Mouse (Mus musculus) right cerebral cortex, adult 18-20 months (tissue): ENCODE data around the gene Nfam1.
A peak's percentile ranks its signal among the peaks of the same experiment; 100 is the strongest.
"Not testable (repeated sequence)": the region's sequence is repeated elsewhere in the genome, so short reads cannot be mapped to it uniquely, and the experiment has no call there.

ENCODE experiments used
- DNase-seq: peaks from one replicate; pipeline ENCODE4 v3.0.0; 2022; ENCODE audit warnings: mixed read lengths

Gene Nfam1

DNA sequence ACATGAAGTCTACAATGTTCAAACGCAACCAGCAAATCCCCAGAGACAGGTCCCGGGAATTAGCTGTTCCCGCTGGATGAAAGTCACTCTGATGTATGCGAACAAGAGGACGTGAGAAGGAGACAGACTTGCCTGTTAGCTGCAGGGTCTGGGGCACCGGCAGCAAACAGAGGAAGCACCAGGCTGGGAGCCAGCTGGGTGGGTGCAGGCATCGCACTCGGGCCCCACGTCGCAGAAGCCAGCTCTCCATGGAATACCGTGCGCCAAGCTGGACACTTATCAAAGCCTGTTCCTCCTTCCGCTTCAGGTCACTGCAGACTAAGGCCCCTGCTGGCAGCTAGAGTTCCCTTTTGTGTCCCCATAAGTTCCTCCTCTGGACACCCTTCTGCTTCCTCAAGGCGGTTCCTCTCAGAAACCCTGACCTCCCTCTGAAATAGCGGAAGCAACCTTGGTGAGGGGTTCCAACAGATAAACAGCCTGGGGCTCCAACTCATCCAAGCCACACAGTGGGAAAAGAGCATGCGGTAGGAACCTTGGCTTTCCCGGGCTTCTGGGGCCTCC is at the start of gene Nfam1:
TSS of gene Nfam1 (minus strand) at position 326 of the 561 bp plus-strand sequence.
- DNase-seq = no peak

DNA sequence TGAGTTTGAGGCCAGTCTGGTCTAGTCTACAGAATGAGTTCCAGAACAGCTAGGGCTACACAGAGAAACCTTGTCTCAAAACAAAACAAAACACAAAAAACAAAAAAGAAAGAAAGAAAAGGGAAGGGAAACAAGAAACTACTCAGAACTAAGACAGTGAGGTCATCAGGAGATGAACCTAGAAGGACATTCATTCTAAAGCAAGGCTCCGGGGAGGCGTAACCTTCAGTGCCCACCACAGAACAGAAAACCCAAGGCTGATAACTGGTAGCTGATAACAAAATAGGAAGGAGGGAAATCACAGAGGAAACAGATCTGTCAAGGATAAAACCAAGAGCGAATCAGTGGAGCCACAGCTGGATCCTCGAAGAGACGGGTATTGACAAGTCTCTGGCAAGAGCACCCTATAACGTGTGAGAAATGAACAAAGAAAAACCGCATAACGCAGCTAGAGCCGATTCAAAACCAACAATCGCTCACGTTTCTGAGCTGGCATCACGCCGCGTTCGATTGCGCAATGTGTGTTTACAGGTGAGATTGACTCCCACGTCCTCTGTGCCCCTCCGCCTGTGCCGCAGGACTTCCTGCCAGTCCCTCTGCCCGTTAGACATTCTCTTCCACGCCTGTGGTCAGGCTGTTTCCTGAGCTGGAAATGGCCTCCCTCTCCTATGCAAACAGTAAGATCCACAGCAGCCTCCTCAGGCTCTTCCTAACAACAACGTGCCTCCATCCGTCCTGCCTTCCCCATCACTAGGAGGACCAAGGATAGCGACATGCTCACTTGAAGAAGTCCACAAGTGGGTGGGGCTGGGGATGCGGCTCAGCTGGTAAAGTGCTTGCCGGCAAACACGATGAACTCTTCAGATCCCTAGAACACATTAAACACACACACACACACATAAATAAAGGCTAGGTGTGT is 42.8 kb upstream of the Nfam1 start:
- DNase-seq = no peak

DNA sequence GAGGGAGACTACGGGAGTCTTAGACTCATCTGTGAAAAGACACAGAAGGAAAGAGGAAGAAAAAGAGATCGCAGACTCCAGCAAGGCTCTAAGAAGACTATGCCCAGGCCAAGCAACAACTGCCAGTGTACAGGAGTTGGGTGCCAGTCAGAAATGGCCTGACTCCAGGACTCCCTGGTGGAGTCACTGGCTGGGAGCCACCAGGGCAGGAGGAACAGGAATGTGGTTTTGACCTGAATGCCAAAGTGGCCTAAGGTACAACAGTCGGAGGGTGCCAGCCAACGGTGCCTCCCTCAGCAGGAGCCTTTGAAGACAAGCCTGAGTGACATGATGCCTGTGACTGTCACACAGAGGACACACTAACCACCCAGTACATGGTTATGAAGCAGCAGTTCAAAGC is 41.1 kb upstream of the Nfam1 start:
- DNase-seq = no peak

DNA sequence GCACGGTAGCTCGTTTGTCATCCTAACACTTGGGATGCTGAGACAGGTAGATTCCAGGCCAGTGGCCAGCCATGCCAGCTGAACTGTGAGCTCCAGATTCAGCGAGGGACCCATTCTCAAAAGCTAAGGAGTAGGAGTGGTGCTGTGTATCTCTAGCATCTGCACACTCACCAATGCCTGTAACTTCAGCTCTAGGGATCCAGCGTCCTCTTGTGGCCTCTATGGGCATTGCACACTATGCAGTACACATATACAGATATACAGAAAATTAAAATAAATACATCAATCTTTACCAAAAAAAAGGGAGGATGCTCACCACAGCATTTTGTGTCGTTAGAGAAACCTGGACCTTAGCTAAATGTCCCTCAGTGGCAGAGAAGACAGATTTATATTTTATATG is 38.6 kb upstream of the Nfam1 start:
- DNase-seq = no peak

DNA sequence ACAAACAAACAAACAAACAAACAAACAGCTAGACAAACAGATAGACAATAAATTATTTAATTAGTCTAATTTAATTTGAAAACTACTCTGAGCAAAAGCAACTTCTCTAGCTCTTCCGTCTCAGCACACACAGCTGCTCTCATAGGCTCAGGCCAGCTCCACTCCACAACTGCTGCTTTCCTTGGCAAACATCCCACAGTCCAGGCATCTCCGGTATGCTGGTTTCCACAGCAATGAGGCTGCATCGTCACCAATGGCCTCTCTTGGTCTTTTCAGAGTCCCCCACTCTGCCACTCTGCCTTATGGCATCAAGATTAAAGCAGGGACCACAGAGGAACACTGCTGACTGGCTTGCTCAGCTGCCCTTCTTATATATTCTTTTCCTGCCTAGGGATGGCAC is 37.8 kb upstream of the Nfam1 start:
- no peak for DNase-seq

DNA sequence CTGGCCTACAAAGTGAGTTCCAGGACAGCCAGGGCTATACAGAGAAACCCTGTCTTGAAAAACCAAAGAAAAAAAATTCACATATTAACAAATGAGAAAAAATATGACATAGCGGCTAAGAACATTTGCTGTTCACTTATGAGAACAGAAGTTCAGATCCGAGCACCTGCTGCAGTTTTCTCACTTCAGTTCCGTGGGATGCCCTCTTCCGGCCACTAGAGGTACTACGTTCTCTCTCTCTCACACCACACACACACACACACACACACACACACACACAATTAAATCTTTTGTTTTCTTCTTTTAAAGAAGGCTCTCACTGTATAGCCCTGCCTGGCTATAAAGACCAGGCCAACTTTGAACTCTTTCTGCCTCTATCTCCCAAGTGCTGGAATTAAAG is 35.2 kb upstream of the Nfam1 start:
- DNase-seq = no peak

DNA sequence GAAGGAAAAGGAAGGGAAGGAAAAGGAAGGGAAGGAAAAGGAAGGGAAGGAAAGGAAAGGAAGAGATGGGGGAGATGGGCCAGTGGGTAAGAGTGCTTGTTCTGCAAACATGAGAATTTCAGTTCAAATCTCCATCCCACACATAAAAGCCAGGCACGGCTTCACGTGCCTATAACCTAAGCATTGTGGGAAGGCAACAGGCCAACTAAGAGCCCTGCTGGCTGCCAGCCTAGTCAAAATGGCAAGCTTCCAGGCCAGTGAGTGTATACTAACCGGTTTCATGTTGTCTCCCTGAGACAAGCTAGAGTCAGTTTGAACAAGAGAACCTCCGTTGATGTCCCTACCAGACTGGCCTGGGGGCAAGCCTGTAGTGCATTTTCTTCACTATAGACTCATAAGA is 32.4 kb upstream of the Nfam1 start:
- DNase-seq = peak; percentile 43

DNA sequence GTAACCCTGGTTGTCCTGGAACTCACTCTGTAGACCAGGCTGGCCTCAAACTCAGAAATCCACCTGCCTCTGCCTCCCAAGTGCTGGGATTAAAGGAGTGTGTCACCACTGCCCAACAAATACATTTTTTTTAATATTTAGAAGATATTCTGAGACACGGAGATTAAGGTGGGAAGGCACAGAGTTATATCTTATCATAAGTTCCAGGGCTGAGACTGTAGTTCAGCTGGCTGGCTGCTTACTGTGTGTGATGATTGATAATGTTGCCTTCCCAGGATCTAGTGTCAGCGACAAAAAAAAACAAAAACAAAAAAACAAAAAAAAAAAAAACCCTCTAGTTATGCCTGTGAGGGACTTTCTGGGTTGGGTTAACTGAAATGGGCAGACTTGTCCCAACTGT is 29.5 kb upstream of the Nfam1 start:
- not testable (repeated sequence) for DNase-seq

DNA sequence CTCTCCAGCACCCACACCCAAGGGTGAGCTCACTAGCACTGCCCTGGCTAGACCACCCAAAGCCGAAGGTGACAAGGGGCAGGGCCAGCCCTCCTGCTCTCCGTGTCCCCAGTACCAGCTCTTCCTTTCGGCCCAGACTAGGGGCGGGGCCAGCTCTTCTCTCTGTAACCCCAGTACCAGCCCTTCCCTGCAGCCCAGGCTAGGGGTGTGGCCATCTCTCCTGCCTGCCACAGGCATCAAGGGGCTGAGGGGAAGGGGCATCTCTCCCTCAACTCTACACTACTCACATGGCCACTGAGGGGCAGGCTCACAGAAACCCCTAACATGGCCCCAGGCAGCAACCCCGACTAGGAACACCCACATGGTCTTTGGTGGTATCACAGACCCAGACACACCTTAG is 28.6 kb upstream of the Nfam1 start:
- no peak for DNase-seq

DNA sequence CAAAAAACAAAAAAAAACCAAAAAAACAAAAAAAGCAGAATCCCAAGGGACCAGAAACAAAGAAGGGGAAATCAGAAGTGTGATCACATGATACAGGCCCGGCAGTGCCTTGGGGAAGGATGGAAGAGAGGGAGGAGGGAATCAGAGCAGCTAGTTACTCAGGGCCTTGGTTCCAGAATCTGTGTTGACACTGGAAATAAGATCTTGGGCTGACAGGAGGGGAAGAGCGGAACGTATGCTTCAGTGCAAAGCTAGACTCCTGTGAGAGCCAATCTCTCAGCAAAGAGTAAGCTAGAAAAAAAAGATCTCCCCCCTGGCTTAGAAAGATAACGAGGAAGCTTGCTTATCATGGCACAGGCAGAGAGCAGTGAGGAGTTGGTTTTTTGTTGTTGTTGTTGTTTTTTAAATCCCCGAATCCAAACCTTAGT is 26.1 kb upstream of the Nfam1 start:
- no peak for DNase-seq

DNA sequence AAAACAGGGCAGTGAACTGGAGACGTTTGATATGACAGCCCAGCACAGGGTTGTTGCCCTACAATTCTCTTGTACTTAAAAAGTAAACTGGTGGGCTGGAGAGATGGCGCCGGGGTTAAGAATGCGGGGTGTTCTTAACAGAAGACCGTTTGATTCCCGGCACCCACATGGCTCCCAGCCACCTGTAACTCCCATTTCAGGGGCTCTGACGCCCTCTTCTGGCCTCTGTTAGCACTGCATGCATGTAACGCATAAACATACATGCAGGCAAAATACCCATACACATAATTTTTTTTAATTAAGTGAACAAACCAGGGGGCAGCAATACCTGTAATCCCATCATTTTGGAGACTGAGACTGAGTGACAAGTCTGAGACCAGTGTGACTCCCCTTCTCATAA is 24.4 kb upstream of the Nfam1 start:
- DNase-seq = no peak

DNA sequence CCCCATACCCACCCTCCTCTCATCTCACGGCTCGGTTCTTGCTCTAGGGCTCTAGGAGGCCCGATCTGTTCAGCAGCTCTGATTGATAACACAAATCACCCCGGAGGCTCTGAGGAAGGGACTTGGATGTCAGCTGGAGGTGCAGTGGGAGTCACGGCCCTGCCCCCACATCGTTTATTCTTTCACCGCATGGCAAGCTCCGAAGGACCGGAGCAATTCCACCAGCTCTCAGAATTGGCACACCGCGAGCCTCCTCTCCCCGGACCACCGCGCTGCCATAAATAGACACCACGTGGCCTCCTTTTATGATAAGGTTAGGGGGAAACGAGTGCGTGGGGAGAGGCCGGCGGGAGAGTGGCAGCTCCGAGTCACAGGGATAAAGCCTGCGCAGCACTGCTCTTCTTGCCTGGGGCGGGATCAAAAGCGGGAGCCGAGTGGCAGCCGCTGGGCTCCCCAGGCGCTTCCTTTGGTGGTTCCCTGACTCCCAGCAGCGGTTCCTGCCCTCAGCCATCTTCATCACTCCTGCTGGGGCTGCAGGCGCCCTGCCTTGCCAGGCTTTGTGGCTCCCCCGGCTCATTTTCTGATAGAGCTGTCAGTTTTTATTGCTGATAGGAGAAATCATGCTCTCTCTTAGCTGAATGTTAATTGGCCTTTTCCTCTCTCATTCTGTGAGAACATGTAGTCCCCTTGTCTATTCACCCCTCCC is 23.4 kb upstream of the Nfam1 start:
- peak; percentile 75 for DNase-seq

DNA sequence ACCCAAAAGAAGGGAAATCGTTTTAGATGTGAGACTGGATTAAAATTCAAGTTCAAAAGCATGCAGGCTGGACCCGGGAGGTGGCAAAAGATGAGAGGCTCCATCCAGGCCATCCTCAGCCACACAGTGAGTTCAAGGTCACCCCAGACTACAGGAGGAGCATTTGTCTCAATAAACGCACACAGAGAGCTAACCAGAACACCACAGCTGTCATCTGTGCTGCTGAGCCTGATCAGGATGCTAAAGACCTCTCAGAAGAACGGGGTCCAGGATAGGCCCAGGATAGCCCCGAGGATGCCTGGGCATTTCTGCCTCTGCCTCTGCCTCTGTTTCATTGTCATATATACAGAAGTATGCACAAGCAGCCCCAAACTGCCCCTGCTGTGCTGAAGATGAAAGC is 22.5 kb upstream of the Nfam1 start:
- no peak for DNase-seq

DNA sequence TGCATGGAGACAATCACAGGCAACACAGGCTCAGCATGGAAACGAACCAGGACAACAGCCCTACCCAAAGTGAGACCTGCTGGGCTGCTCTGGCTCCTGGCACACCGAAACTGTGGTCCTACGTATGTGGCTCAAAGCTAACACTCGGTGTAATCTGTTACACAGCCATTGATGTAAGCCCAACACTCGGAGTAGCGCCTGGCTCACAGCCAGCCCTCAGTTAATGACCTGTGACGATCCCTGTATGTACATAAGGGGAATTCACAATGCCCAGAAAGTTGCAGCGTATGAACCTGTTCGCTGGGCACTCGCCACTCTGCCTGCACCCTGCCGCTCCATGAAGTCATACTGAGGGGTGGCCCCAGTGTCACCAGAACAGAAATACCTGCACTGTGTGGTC is 20.2 kb upstream of the Nfam1 start:
- no peak for DNase-seq

DNA sequence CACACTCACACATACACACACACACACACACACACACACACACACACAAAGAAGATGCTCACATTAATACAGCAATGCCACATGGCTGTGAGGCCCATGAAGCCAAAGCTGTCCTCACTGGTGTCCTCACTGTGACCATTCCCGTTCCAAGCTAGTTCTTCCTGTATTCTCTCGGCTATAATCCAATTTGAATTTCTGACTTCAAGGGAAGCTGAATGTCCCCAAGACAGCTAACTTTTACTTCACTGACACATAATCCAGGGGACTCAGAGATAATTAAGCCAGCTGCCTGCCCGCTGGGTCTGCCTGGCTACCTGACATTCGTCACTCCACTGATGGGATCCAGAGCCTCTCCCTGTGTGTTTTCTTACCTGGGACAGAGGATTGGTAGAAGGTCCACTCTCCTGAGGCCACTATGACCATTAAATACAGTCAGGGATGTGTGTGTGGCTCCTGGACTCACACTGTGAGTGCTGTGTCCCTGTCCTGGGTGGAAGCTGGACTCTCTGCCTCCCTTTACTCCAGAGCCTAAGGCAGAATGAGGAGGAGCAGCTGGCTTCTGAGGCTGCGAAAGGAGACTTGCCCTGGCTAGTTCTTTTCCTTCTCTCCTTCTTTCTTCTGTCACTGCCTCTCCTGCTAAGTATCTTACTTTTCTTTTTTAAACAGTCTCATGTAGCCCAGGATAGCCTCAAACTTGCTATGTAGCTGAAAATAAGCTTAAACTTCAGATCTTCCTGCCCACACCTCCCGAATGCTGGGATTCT is 19.4 kb upstream of the Nfam1 start:
- DNase-seq = no peak

DNA sequence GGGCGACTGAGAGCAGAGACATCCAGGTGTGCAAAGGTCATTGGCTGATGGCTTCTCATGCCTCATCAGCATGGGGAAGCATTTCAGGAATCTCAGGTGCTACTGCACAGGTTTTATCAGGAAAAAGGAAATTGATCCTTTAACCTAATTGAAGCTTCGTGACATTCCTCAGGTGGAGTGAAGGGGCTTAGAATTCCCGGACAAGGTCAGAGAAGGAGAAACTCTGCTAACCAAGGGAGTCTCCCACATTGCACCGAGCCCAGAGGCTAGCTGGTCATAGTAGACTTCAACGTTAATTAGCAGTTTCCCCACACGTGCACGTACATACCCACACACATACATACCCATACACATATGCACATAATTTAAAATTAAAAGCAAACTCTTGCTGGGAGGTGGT is 13.6 kb upstream of the Nfam1 start:
- DNase-seq = no peak

DNA sequence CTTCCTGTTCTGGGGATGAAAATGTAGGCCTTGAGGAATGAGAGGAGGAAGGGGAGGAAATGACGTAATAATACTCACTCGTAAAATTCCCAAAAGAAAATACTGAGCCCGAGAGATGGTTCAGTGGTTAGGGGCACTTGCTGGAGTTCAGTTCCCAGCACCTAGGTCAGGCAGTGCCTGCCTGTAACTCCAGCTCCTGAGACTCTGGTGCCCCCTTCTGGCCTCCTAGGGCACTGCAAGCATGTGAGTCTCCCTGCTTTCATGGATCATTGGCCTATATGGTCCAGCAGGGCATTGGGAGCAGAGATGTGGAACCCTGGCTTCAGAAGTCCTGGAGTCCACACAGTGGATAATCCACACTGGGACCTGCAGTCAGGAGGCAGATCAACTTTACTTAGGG is 13.2 kb upstream of the Nfam1 start:
- no peak for DNase-seq

DNA sequence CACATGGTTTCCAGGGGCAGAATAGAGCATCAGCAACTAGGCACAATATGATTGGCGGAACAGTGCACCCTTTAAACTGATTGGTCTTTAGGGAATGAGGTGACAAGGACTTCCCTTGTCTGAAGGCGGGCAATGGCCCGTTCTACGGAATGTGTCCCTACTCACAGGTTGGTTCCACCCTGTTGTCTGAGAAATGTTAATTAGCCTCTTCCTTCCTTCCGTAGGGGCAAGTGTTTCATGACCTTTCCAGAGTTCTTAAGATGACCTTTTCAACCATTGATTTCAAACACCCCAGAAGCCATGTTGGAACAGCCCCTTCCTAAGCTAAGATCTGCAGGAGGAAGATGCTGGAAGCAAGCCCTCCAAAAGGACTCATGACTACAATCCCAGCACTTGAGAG is 12.5 kb upstream of the Nfam1 start:
- DNase-seq = not testable (repeated sequence)

DNA sequence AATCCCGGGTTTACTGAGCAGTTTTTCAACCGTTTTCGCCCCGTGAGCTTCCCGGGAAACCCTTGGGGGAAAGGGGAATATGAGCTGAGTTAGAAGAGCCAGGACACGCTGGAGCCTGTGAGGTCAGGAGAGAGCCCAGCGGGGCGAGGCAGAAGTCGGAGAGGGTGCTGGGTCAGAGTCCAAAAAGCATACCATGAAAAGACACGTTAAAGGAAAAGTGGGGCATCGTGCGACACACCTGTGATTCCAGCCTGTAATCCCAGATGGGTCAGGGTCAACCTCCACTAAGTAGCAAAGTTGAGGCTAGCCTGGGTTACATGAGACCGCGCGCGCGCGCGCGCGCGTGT is 10.2 kb upstream of the Nfam1 start:
- no peak for DNase-seq

DNA sequence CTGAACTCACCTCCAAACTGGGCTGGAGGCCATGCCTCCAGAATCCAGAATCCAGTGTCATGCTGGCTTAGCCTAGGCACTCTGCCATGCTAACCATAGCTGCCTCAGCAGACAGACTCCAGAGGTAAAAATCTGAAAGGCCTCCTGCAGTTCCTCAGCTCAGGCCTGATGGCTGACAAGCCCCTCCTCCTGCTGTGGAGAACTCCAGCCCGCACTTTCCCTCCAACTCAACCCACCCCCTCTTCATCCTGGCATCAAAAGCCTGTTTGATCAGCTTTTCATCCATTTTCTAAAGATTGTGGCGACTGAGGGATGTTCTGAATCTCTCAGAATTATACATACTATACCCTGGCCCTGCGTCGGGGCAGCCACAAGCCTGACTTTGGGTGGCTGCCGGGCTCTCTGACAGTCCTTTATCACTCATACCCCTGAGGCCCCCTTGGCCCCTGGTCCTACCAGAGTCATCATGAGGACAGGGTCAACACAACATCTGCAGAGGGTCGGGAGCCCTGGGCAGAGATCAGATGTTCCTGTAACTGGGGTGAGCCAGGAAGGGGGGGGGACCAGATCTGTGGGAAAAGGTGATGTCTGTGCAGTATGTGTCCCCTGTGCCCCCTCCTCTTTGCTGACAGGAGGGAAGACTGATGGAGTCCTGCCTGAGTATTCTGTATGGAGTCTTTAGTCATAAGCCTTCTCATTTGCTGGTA is 9.7 kb upstream of the Nfam1 start:
- no peak for DNase-seq

DNA sequence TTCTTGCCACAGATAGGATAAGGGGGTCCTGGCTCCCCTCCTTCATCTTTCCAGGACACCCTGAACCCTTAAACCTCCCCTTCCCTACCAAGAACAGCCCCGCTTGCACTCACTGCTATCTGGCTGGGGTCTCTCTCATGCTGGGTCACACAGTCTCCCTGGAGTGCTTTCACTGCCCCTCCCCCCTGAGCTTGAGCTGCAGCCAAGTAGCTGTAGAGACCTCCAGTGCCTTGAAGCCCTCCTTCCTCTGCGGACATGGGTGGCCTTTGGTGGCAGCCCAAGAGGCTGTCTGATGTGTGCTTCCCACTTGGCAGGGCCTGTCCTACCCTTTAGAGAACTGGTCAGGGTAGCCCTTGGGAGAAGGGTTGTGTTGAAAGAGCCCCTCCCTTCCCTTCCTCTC is 7.0 kb upstream of the Nfam1 start:
- no peak for DNase-seq

DNA sequence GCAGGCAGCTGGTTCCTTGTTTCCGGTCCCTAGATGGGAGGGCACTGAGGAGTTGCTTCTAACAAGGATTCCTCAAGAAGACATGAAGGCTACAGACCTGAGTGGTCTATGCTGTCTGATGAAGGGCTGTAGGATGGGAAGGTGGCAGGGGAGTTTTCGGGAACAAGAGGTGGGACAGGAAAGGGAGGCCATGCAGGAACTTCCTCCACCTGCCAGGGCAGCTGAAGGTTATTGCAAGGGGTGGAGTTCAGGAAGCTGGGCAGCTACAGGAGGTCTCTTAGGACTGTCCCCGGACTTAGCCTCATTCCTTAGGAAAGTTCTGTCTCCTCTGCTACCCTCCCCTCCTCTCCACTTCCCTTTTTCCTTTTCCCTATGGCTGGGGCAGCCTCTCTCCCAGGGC is 5.7 kb upstream of the Nfam1 start:
- DNase-seq = no peak
